Mouse (Mus musculus) kidney, postnatal 25 days (tissue): ENCODE data around the gene Gpc2.

ENCODE experiments used
- DNase-seq, 2 experiments: peaks; one replicate each; pipeline ENCODE4 v3.0.0; 2021; ENCODE audit warnings: mixed read lengths in 2 of 2

The Gpc2 gene

DNA sequence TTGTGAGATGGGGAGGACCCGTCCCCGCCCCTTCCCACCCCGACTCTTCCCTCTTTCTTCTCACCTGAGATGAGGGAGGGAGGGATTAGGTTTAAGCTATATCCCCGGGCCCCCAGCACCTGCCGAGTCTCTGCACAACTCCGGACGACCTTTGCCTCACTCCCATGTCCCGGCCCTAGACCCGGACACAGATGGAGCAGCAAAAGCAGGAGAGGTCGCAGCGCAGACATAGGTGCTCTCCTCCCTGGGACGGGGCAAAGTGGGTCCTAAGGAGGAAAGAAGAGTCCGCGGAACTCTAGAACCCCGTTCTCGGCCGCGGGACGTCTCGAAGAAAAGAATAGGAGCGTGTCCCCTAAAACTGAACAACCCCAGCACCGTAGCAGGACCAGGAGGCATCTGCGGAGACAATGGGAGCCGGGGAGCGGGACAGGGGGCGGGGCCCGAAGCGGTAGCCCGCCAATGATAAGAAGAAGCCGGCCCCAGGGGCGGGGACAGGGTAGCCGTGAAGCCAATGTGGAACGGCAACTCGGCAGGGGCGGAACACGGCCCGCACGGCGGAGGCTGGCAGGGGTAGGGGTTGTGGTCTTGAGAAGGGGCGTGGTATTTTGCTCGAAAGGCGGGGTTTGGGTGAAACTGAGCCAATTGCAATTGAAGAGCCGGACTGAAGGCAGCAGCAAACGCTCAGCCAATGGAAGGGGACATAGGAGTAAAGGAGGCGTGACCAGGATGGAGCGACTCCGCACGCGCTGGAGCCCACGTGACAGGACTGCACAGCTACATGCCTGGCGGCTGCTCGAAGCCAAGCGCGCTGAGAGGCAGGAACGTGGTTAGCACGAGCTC is at the start of gene Gpc2, which contains the start of the genes Gm43720 and Stag3:
Gene Gpc2 (minus strand): TSS at position 421 of the 840 bp plus-strand sequence.
Gene Gm43720 (minus strand): TSS at position 374 of the 840 bp plus-strand sequence.
Gene Stag3 (plus strand): TSS at position 656 of the 840 bp plus-strand sequence.
- peak; percentile 79 to 91 for DNase-seq

DNA sequence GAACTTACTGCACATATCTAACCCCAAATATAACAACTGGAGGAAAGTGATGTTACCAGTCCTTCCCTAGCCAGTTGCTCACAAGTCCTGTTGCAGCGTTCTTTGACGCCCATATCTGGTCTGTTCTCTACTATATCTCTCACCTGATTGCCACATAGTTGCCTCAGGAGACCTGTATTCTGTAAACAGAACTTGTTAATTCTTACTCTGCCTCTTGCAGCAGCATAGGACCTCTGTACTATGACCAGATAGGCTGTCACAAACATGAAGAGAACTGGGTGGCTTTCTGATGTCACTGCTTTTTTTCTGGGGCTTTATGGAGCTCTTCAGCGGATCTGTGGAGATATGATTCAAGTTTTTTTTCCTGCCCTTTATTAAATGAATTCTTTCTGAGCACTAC is 33.0 kb upstream of the Gpc2 start:
- DNase-seq: no peak

- no peak for DNase-seq
These were observed 19.8 kb upstream of the Gpc2 start for GRCm38 (mm10) chr5:138299613-138300012.

DNA sequence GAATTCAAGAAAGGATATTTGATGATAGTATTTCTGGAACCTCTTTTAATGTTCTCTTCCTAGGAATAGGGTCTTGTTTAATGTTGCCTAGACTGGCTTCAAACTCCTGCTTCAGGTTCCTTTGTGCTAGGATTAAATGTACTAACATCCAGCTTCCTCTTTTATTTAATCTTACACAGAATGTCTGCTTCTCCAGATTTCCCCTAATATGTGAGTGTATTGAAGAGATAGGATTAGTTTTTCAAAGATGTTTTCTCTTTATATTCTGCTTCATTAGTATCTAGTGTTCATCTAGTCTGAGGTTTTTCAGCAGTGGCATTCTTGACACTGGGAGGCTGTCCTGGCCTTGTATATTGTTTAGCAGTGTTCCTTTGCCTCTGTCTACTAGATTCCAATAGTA is 14.4 kb upstream of the Gpc2 start:
- no peak for DNase-seq

GRCm38 (mm10) chr5:138291638-138292037 is 11.8 kb upstream of the Gpc2 start:
- no peak for DNase-seq

DNA sequence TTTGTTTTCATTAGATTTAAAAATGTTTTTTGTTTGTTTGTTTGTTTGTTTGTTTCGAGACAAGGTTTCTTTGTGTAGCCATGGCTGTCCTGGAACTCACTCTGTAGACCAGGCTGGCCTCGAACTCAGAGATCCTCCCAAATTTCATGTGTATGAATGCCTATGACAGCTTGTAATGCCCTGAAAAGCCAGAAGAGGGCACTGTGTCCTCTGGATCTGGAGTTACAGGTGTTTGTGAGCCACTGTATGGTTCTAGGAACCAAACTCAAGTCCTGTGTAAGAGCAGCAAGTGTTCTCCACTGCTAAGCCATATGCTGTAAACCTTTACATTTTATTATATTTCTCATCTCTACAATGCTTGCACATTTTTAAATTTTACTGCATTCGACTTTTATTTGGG is 8.1 kb upstream of the Gpc2 start:
- no peak for DNase-seq

- no peak for DNase-seq
These were observed 3.7 kb upstream of the Gpc2 start for GRCm38 (mm10) chr5:138283540-138283939.

DNA sequence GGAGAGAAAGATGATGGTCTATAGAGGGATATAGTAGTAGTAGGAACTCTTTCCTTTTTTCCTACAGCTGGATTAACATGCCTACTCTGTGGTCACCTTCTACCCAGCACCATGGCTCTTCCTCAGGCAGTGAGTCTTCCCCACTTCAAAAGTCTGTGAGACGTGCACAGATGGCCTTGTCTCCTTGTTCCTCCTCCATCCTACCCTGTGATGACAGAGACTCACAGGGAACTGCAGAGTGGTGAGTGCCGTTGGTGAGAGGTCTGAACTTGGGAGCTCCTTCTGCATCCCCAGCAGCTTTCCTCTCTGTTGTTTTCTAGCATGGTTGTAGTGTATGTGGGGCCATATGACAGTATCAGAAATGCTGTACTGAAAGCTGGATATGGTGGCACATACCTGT is 2.0 kb upstream of the Gpc2 start:
- DNase-seq: no peak

GRCm38 (mm10) chr5:138280829-138281228 is 1.0 kb upstream of the Gpc2 start:
- DNase-seq: no peak

- DNase-seq: no peak
These were observed 592 bp upstream of the Gpc2 start for GRCm38 (mm10) chr5:138280425-138280768.

DNA sequence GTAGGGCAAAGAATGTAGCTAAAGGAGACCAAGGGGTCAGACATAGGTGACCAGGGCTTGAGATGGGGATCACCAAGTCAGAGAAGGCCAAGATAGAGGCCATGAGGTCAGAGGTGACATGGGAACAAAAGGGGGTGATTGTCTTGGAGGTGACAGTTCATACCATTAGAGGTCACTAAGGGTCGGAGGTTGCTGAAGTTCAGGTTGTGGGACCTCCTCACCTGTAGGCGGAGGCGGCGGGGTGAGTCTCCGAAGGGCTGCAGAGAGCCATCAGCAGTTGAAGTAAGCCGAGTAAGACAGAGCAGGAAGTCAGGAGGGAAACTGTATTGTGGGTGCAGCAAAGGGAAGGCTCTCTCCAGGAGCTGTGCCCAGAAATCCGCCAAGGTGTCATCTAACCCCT is 1.8 kb downstream of the Gpc2 start:
- DNase-seq: no peak

- peak; percentile 52 to 80 for DNase-seq
These were observed 4.4 kb downstream of the Gpc2 start for GRCm38 (mm10) chr5:138275216-138276050.

DNA sequence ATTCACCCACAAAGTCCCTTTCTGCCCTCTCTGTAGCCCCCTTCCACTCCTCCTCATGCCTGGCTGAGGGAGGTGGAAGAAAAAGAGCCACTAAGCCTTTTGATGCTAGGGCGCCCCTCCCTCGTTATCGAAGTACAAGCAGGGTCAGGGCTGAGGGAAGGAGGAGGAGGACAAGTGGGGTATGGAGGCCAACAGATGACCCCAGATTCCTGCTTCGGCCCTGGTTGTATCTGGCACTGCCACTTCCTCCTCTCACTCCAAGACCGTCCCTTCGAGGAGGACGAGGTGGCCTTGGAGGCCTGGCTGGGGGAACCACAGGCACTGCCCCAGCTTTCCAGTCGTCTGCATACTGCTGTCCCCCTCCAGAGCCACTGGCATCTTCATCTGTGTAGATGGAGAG is 5.6 kb downstream of the Gpc2 start:
- no peak for DNase-seq

- no peak for DNase-seq
These were observed 7.3 kb downstream of the Gpc2 start, which contains the start of gene Gal3st4 for GRCm38 (mm10) chr5:138272409-138272923. Gal3st4 (minus strand) TSS chr5:138272840.

DNA sequence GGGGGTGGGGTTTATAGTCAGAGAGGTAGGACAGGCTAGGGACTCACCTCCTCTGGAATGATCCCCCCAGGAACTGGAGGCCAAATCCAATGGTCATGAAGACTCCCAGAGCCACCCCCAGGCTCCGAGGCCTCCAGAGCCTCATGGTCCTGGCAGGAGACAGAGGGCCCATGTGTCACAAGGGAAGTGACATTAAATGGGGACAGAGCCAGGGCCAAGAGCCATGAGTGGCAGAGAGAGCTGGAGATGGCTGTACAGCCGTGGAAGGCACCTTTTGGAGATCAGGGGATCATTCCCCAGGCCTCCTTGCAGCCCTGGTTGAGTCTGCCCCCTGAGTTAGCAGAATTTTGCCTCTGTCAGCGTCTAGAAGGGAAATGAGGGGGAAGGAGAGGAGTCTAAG is 8.6 kb downstream of the Gpc2 start:
- DNase-seq: no peak

DNA sequence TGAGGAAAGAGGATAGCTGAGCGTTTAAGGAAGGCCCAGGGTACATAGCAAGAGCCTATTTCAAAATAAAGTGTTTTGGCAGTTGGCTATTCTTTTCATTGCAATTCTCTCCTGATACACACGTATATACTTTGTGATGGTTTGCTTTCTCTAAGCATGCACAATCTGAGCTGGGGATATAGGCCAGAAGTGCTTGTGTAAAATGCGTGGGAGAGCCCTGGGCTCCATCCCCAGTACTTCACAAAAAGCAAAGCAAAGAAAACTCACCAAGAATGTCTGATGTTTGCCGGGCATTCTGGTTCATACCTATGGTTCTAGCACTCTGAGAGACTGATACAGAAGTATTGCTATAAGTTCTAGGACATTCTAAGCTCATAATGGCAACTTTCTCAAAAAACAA is 10.8 kb downstream of the Gpc2 start:
- no peak for DNase-seq

DNA sequence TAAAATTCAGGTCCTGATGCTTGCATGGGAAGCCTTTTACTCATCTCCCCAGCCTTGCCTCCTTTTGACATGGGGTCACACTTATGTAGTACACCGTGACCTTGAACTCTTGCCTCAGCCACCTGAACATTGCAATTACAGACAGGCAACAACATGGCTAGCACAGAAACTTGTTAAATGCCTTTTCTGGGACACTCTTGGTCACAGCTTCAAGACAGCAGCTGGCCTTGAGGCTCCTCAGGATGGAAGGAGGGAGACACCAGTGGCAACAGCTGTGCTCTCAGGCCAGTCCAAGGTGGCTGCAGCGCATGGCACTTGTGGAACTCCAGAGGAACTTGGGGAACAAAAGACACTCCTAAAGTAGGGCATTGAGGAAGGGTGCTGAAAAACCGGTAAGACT is 12.7 kb downstream of the Gpc2 start:
- DNase-seq: no peak

- DNase-seq: no peak
These were observed 14.1 kb downstream of the Gpc2 start for GRCm38 (mm10) chr5:138265712-138266111.

DNA sequence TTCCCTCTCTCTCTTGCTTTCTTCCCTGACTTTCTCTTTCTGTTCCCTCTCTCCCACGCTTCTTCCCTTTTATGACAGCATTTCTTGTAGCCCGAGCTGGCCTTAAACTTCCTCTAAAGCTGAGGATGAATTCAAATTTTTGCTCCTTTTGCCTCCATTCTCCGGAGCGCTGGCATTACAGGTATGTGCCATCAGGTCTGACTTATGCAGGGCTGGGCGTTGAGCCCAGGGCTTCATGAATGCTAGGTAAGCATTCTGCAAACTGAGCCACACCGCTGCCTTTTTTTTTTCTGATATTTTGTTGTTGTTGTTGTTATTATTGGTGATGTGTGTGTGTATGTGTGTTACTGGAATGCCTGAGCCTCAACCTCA is 15.6 kb downstream of the Gpc2 start:
- no peak for DNase-seq

GRCm38 (mm10) chr5:138263260-138264206 is 16.3 kb downstream of the Gpc2 start, which contains the start of gene BC037034:
BC037034 (minus strand) TSS chr5:138264033.
- peak; percentile 96 to 97 for DNase-seq

DNA sequence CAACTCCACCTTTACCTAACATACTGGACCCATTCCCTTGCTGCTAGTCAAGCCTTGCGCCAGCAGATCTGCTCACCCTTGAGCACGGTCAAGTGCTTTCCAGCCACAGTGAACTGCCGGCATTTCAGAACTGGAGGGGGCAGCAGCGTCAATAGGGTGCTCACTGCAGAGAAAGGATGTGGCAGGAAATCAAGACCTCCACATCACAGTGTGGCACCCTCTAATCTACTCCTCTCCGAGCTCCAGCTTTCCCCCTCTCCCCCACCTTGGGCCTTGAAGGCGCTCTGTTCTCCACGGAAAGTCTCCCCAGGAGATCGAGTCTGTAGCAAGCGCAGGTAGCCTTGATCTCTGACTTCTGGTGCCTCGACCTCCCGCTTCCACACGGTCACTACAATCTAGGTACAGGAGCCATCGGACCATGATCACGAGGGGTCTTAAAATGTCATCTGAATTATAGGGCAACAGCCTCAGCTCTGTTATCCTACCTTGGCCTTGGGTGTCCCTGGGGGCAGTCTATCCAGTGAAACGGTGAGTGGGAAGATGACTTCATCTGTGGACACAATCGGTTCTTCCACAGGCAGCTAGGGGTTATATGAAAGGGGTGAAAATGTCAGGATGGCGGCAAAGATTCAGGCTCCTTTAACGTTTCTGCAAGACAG is 17.1 kb downstream of the Gpc2 start:
- DNase-seq: no peak

- no peak for DNase-seq
These were observed 17.8 kb downstream of the Gpc2 start for GRCm38 (mm10) chr5:138262001-138262400.
